Mouse (Mus musculus) mesoderm, embryonic 11.5 days (tissue): Measurements from ENCODE around the gene Hcn4.

Experiments used
- DNase-seq: peaks from one replicate; pipeline ENCODE4 v3.0.0-alpha.2; 2012; ENCODE audit warnings: low read depth, low spot score

The Hcn4 gene

GRCm38 (mm10) chr9:58847676-58848075, 24.5 kb downstream of the Hcn4 start:
- DNase-seq, result no peak

- peak; percentile 64 for DNase-seq
These were observed 26.5 kb downstream of the Hcn4 start for GRCm38 (mm10) chr9:58849576-58850315.

DNA sequence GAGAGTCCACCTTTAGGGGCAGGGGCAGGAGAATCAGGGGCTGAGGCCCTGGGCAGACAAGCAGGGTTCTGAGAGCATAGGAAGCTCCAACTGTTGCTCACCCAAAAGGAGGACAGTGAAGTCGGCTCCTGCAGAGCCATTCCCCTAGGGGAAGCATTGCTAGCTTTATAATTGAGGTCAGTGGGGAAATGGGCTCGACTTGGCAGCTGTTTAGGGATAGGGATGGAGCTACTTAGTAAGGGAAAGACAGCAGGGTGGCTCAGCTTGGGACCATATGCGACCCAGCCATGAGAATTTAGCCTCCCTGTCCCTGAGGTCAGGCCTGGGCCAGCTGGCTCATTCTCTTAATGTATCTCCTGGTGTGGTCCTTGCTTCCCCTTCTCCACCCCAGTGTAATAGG, 31.7 kb downstream of the Hcn4 start:
- DNase-seq, result peak; percentile 13

GRCm38 (mm10) chr9:58859080-58859635, 35.9 kb downstream of the Hcn4 start:
- DNase-seq, result peak; percentile 22

GRCm38 (mm10) chr9:58863826-58864225, 40.6 kb downstream of the Hcn4 start:
- DNase-seq, result peak; percentile 65

GRCm38 (mm10) chr9:58871141-58871540, 47.9 kb downstream of the Hcn4 start:
- no peak for DNase-seq

DNA sequence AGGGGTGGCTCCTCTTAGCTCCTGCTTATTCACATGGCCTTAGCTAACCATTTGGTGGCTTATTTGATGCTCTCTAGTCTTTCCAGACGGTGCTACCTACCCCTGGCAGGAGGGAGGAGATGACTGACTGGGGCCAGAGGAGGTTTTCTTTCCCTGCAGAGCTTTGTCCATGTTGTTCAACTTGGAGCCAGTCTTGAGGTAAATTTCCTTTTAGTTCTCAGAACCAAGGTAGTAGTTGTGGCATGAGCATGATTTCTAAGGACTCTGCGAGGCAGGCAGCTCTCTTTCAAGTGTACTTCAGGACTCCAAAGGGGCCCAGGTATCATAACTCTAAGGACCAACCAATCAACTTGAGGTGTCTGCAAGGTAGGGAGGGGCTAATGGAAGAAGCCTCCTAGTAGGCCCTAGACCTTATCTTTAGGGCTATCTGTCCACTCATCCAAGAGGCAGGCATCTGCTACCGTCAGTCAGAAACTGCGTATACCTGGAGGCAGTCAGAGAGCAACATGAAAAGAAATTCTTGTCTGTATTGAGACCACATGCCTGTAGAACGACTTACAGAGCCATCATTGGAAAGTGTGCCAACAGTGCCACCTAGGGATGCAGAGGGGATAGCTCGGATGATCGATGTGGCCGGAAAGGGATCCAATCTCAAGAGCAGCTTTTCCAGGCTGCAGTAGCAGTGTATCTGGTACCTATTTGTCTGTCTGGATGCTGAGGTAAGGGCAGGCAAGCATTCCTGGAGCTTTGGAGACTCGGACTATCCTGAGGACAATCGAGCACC, 50.5 kb downstream of the Hcn4 start:
- DNase-seq, result peak; percentile 75

GRCm38 (mm10) chr9:58874354-58874753, 51.1 kb downstream of the Hcn4 start:
- DNase-seq, result no peak

- DNase-seq, result no peak
These were observed 52.2 kb downstream of the Hcn4 start for GRCm38 (mm10) chr9:58875439-58875838.

- DNase-seq, result no peak
These were observed 53.9 kb downstream of the Hcn4 start for GRCm38 (mm10) chr9:58876946-58877625.

GRCm38 (mm10) chr9:58879836-58880235, 56.6 kb downstream of the Hcn4 start:
- DNase-seq, result no peak

DNA sequence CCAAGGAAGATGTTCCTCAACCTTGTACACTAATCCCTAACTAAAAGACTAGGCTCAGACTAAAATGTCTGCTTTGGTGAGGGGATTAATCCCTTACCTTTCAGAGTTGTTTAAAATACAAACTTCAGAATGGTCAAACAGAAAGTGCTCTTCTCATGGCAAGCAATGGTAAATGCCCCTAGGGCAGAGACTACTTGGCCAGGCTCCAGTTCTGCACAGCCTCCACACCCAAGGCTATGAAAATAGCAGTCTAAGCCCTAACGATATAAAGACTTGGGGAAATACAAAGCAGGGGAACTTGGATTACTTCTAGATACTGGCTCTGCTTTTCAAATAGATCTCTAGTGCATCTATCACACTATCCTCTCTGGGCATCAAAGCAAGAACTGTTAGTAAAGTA, 59.5 kb downstream of the Hcn4 start:
- DNase-seq, result no peak

- DNase-seq, result no peak
These were observed 66.7 kb downstream of the Hcn4 start for GRCm38 (mm10) chr9:58889782-58890448.

DNA sequence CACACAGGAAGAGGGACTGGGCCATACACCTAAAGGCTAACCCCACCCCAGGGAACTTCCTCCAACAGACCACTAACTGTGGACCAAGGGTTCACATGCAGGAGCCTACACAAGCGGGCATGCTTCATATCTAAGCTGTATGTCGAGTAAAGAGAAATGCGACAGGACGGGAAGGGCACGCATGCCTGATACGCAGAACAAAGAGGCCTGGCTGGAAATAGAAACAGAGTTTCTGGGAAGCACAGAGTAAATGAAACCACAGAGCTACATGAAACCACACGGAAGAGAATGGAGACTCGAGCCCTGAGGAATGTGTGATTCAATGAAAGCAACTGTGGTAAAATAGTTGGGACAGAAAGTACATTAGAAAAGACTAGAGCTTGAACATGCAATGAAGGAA, 67.7 kb downstream of the Hcn4 start:
- no peak for DNase-seq

DNA sequence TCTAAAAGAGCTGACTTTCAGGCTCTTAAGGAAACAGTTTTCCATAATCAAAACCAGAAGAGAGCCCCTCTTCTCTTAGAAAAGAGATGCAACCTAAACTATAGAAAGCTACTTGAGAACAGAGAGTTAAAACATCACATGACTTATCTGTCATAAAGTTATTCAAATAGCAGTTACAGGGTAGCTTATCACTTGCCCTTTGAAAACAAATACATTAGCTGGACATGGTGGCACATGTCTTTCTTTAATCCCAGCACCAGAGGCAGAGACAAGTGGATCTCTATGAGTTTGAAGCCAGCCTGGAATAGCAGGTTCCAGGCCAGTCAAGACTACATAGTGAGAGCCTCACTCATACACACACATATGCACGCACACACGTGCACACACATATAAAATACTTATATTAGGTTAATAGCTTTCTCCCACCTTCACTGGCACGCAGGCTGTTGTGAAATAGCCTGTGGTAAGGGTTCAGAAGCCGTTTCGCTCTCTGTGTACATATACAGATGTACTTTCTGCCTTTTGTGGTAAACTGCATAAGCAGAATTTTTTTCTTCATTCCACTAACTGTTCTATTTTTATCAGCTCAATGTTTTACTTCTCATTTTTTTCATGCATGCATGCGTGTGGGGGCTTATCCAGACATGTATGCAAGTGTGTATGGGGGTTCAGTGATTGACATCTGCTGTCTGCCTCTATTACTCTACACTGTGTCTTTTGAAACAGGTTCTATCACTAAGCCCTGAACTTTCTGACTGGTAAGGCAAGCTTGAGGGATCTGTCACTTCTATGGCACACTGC, 68.8 kb downstream of the Hcn4 start:
- no peak for DNase-seq

DNA sequence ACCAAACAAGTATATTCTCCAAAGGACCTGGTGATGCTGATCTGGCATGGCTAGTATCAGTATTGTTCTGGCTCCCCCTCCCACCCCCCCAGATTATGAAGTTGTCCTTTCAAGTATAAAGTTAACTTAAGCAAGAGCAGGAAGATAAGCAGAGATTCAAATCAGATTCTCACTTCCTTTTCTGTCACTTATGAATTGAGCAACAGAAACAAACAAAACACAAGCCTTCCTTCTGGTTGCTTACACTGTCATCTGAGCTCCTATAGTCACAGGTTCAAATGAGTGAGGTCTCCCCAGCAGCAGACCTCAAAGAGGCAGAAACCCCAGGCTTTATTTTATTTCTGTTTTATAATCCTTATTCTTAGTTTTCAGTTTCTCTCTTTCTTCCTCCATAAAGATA, 76.4 kb downstream of the Hcn4 start:
- no peak for DNase-seq

- peak; percentile 68 for DNase-seq
These were observed 79.8 kb downstream of the Hcn4 start for GRCm38 (mm10) chr9:58902869-58903585.
